ENCODE assay signal across 29 mouse cellular contexts in genomic region chr2:52948406-52948805, GRCm38 (mm10).
A peak's percentile ranks its signal among the peaks of the same experiment; 100 is the strongest.
DNase-seq lines count a peak whose midpoint lies in the region; ATAC-seq and TF ChIP-seq lines count a peak whose summit lies in the region.
"Had no signal": no experiment of that assay in that cellular context is flagged by ENCODE, and none has a peak within 500 bp of the region (broad histone marks: within the 10 kb centered on the region; RNA-seq: fewer than 3 reads in every experiment).

No protein-coding gene starts in this region.

- 86% methylated on average over 3 of the region's 3 CpGs for WGBS in heart, embryonic 12.5 days
- WGBS in liver, embryonic 12.5 days (ENCODE audit: insufficient replicate concordance), result 56% methylated on average over 3 of the region's 3 CpGs

- ATAC-seq in heart, embryonic 12.5 days (ENCODE audit: insufficient number of reproducible peaks, low FRiP score), result no peak
- no peak for ATAC-seq in liver, embryonic 12.5 days
- ATAC-seq: CD4-positive, CD25-positive, alpha-beta regulatory T cell, adult 4 months; forebrain, embryonic 15.5 days; hindbrain, embryonic 16.5 days; intestine, embryonic 16.5 days had no signal

- peak; percentile 18 for TF ChIP-seq CTCF in layer of hippocampus, adult 2 months (conservative IDR thresholded peaks at IDR 0.05)

- no peak overlapping the region for H3K4me3 ChIP-seq in heart, embryonic 12.5 days
- no peak overlapping the region for H3K4me3 ChIP-seq in layer of hippocampus, adult 2 months
- H3K4me3 ChIP-seq in liver, embryonic 12.5 days, result no peak overlapping the region
- H3K4me3 ChIP-seq: embryonic facial prominence, embryonic 10.5 days; embryonic facial prominence, embryonic 13.5 days; erythroblast, embryonic 14.5 days; forebrain, embryonic 12.5 days; forebrain, embryonic 15.5 days; heart, embryonic 15.5 days; hindbrain, embryonic 10.5 days; hindbrain, embryonic 13.5 days had no signal

- no peak overlapping the region for H3K9ac ChIP-seq in heart, embryonic 12.5 days
- H3K9ac ChIP-seq in liver, embryonic 12.5 days, result no peak overlapping the region
- H3K9ac ChIP-seq: embryonic facial prominence, embryonic 13.5 days; forebrain, embryonic 12.5 days; forebrain, embryonic 15.5 days; heart, embryonic 15.5 days; hindbrain, embryonic 13.5 days had no signal

- H3K36me3 ChIP-seq in heart, embryonic 12.5 days, result no peaks in the 10 kb centered on the region
- no peaks in the 10 kb centered on the region for H3K36me3 ChIP-seq in liver, embryonic 12.5 days
- H3K36me3 ChIP-seq: embryonic facial prominence, embryonic 13.5 days; forebrain, embryonic 12.5 days; forebrain, embryonic 15.5 days; heart, embryonic 15.5 days had no signal

- H3K4me1 ChIP-seq in heart, embryonic 12.5 days (replicated peaks), result peaks cover 18% of the 10 kb centered on the region
- H3K4me1 ChIP-seq in liver, embryonic 12.5 days, result peaks cover 16% of the 10 kb centered on the region
- H3K4me1 ChIP-seq: heart, embryonic 15.5 days had no signal

- H3K27me3 ChIP-seq in heart, embryonic 12.5 days (replicated peaks), result no peaks in the 10 kb centered on the region
- no peaks in the 10 kb centered on the region for H3K27me3 ChIP-seq in liver, embryonic 12.5 days (replicated peaks)
- H3K27me3 ChIP-seq: embryonic facial prominence, embryonic 13.5 days; forebrain, embryonic 12.5 days; forebrain, embryonic 15.5 days; heart, embryonic 15.5 days; hindbrain, embryonic 13.5 days had no signal

- peak; percentile 84 for DNase-seq in heart, adult 11 months
- DNase-seq in layer of hippocampus, adult 2 months (ENCODE audit: low spot score in 2 of 2), result no peak
- no peak for DNase-seq in layer of hippocampus, postnatal 25 days (ENCODE audit: extremely low spot score in 1 of 2, low spot score in 1 of 2)
- peak; percentile 57 for DNase-seq in ES-CJ7 (ENCODE audit: low read depth, low spot score)
- DNase-seq in lung, postnatal 4 days, result no peak
- no peak for DNase-seq in urinary bladder, postnatal 4 days (ENCODE audit: low spot score in 2 of 2)
- DNase-seq: adrenal gland, postnatal 14 days; cerebellum, adult 11 months; cerebellum, adult 2 months; cerebellum, adult 9-11 months; cerebellum, postnatal 25 days; embryo, embryonic 11 days; gastrocnemius, postnatal 36 days; heart, postnatal 10 days; heart, postnatal 36 days had no signal

- H3K9me3 ChIP-seq in heart, embryonic 12.5 days (replicated peaks), result no peaks in the 10 kb centered on the region
- H3K9me3 ChIP-seq in liver, embryonic 12.5 days (replicated peaks), result no peaks in the 10 kb centered on the region
- H3K9me3 ChIP-seq: embryonic facial prominence, embryonic 10.5 days; embryonic facial prominence, embryonic 13.5 days; forebrain, embryonic 12.5 days; forebrain, embryonic 15.5 days; heart, embryonic 15.5 days; hindbrain, embryonic 10.5 days; hindbrain, embryonic 13.5 days had no signal

- no peak overlapping the region for H3K4me2 ChIP-seq in heart, embryonic 12.5 days
- H3K4me2 ChIP-seq in liver, embryonic 12.5 days, result no peak overlapping the region
- H3K4me2 ChIP-seq: embryonic facial prominence, embryonic 13.5 days; forebrain, embryonic 12.5 days; forebrain, embryonic 15.5 days; heart, embryonic 11.5 days; heart, embryonic 15.5 days; hindbrain, embryonic 13.5 days had no signal

- H3K27ac ChIP-seq in heart, embryonic 12.5 days (ENCODE audit: poor library complexity, severe bottlenecking), result no peak overlapping the region
- no peak overlapping the region for H3K27ac ChIP-seq in layer of hippocampus, adult 2 months
- no peak overlapping the region for H3K27ac ChIP-seq in liver, embryonic 12.5 days
- H3K27ac ChIP-seq: embryonic facial prominence, embryonic 10.5 days; embryonic facial prominence, embryonic 13.5 days; forebrain, embryonic 12.5 days; forebrain, embryonic 15.5 days; heart, embryonic 15.5 days; hindbrain, embryonic 10.5 days; hindbrain, embryonic 13.5 days had no signal

Comparison
In these comparisons a context has a peak if more than half of its experiments do, and no peak if none do; other contexts are left out.
1. DNase-seq: peak in heart, adult 11 months (single experiment) and ES-CJ7 (single experiment); none in layer of hippocampus, adult 2 months (0 of 2), layer of hippocampus, postnatal 25 days (0 of 2), lung, postnatal 4 days (0 of 2) and urinary bladder, postnatal 4 days (0 of 2).